Comparison of ENCODE assay signal across 8 mouse cellular contexts in genomic region chr2:156311841-156312291, GRCm38 (mm10). TPM values are rescaled to one million over a fixed set of nuclear protein-coding genes. Genes with fewer than 3 reads are reported as not detected.
DNase-seq lines count a peak whose midpoint lies in the region; ATAC-seq and TF ChIP-seq lines count a peak whose summit lies in the region.

No protein-coding gene starts in this region.

- peak; percentile 38 for DNase-seq in heart, postnatal 0 days (ENCODE audit: low spot score)
- DNase-seq in kidney, postnatal 25 days = peak; percentile 74 to 87
- peak; percentile 75 for DNase-seq in lung, adult 2 months
- peak; percentile 33 for DNase-seq in ovary, adult 18-20 months (ENCODE audit: low spot score)
- DNase-seq in thymus, postnatal 36 days = peak; percentile 65 to 74

- no peak for TF ChIP-seq EP300 in ES-Bruce4 (IDR thresholded peaks at IDR 0.05; ENCODE audit: insufficient read depth, low read depth, low read length)
- no peak; the same call in 1 of the 2 replicates for TF ChIP-seq EP300 in heart, postnatal 0 days (IDR thresholded peaks at IDR 0.05; ENCODE audit: low read depth)

- H3K9me3 ChIP-seq in ES-Bruce4 (replicated peaks; ENCODE audit: control insufficient read depth, insufficient read depth, low read length, poor library complexity, severe bottlenecking) = peaks cover 7% of the 10 kb centered on the region; the same call in 1 of the 2 replicates
- H3K9me3 ChIP-seq in forebrain, embryonic 12.5 days = no peaks in the 10 kb centered on the region
- H3K9me3 ChIP-seq in heart, postnatal 0 days (replicated peaks; ENCODE audit: control insufficient read depth, low read length) = no peaks in the 10 kb centered on the region

- under 1% methylated on average over 53 of the region's 53 CpGs for WGBS in forebrain, embryonic 12.5 days
- under 1% methylated on average over 44 of the region's 53 CpGs for WGBS in heart, postnatal 0 days
- WGBS in lung, adult 2 months = under 1% methylated on average over 53 of the region's 53 CpGs

- H3K36me3 ChIP-seq in ES-Bruce4 (ENCODE audit: control insufficient read depth, insufficient read depth, low read length, poor library complexity, severe bottlenecking) = no peaks in the 10 kb centered on the region; the same call in none of the 2 replicates
- H3K36me3 ChIP-seq in forebrain, embryonic 12.5 days (replicated peaks) = peaks cover 15% of the 10 kb centered on the region
- H3K36me3 ChIP-seq in heart, postnatal 0 days (replicated peaks; ENCODE audit: control insufficient read depth, insufficient read depth, low read length) = no peaks in the 10 kb centered on the region

- H3K9ac ChIP-seq in ES-Bruce4 (ENCODE audit: low read depth, poor library complexity, severe bottlenecking) = peak overlapping the region; percentile 97
- H3K9ac ChIP-seq in forebrain, embryonic 12.5 days = peak overlapping the region; percentile 87
- H3K9ac ChIP-seq in heart, postnatal 0 days (replicated peaks; ENCODE audit: low read depth, low read length) = peak overlapping the region; percentile 92

- peak overlapping the region; percentile 76 for H3K4me3 ChIP-seq in ES-Bruce4 (ENCODE audit: low read depth, low read length)
- peak overlapping the region; percentile 91 for H3K4me3 ChIP-seq in bone marrow macrophage, adult 2 months (ENCODE audit: insufficient read depth, low read length)
- peak overlapping the region; percentile 87 for H3K4me3 ChIP-seq in forebrain, embryonic 12.5 days (replicated peaks)
- peak overlapping the region; percentile 80 for H3K4me3 ChIP-seq in heart, postnatal 0 days (ENCODE audit: low read depth, low read length)
- peak overlapping the region; percentile 89 for H3K4me3 ChIP-seq in lung, adult 2 months (replicated peaks; ENCODE audit: extremely low read depth, low read depth, low read length)

- H3K27ac ChIP-seq in ES-Bruce4 (ENCODE audit: insufficient read depth, low read length) = peak overlapping the region; percentile 74
- H3K27ac ChIP-seq in bone marrow macrophage, adult 2 months (ENCODE audit: insufficient read depth, low read depth, low read length) = peak overlapping the region; percentile 90
- peak overlapping the region; percentile 98 for H3K27ac ChIP-seq in forebrain, embryonic 12.5 days
- peak overlapping the region; percentile 99 for H3K27ac ChIP-seq in heart, postnatal 0 days (ENCODE audit: low read depth)

- ATAC-seq in forebrain, embryonic 12.5 days (ENCODE audit: low FRiP score) = peak; percentile 59
- peak; percentile 77 for ATAC-seq in heart, postnatal 0 days (ENCODE audit: insufficient read depth, low read depth)

- H3K27me3 ChIP-seq in ES-Bruce4 (ENCODE audit: control insufficient read depth, insufficient read depth, low read length, poor library complexity, severe bottlenecking) = no peaks in the 10 kb centered on the region
- no peaks in the 10 kb centered on the region for H3K27me3 ChIP-seq in forebrain, embryonic 12.5 days
- H3K27me3 ChIP-seq in heart, postnatal 0 days (ENCODE audit: control insufficient read depth, insufficient read depth, low read length) = no peaks in the 10 kb centered on the region

- TF ChIP-seq POLR2A in ES-Bruce4 (IDR thresholded peaks at IDR 0.05; ENCODE audit: insufficient read depth, low read length) = no peak
- TF ChIP-seq POLR2A in bone marrow macrophage, adult 2 months (IDR thresholded peaks at IDR 0.05; ENCODE audit: borderline replicate concordance, low read depth, low read length) = no peak
- 0 out of 2 replicates have a peak, but pooled peaks have one; percentile 18 for TF ChIP-seq POLR2A in lung, adult 2 months (IDR thresholded peaks at IDR 0.05; ENCODE audit: borderline replicate concordance, extremely low read depth, low read depth, low read length)

- H3K4me2 ChIP-seq in forebrain, embryonic 12.5 days = peak overlapping the region; percentile 89
- H3K4me2 ChIP-seq in heart, postnatal 0 days (ENCODE audit: low read depth, low read length) = peak overlapping the region; percentile 91

- peaks cover 2% of the 10 kb centered on the region for H3K4me1 ChIP-seq in ES-Bruce4 (ENCODE audit: control insufficient read depth, insufficient read depth, low read length)
- H3K4me1 ChIP-seq in bone marrow macrophage, adult 2 months (ENCODE audit: control insufficient read depth, insufficient read depth, low read length) = peaks cover 23% of the 10 kb centered on the region
- peaks cover 14% of the 10 kb centered on the region for H3K4me1 ChIP-seq in forebrain, embryonic 12.5 days
- H3K4me1 ChIP-seq in heart, postnatal 0 days (ENCODE audit: control insufficient read depth, insufficient read depth) = no peaks in the 10 kb centered on the region
- H3K4me1 ChIP-seq in lung, adult 2 months (ENCODE audit: control insufficient read depth, insufficient read depth, low read length) = peaks cover 6% of the 10 kb centered on the region; the same call in 1 of the 2 replicates

- no peak for TF ChIP-seq CTCF in ES-Bruce4 (IDR thresholded peaks at IDR 0.05; ENCODE audit: low read depth, low read length)
- no peak for TF ChIP-seq CTCF in bone marrow macrophage, adult 2 months (IDR thresholded peaks at IDR 0.05; ENCODE audit: low read depth, low read length)
- TF ChIP-seq CTCF in heart, postnatal 0 days (IDR thresholded peaks at IDR 0.05; ENCODE audit: low read depth) = no peak
- no peak for TF ChIP-seq CTCF in lung, adult 2 months (IDR thresholded peaks at IDR 0.05; ENCODE audit: insufficient read depth, low read length)

RNA-seq across cellular contexts. Expression of gene Cnbd2, which starts 0.2 kb away (rescaled TPM):
- 4.8 and 6.5 TPM in 2 replicates for polyA plus RNA-seq in ES-Bruce4 (2011; ENCODE audit: insufficient read depth, insufficient read length, low read depth, missing spikeins)
- polyA plus RNA-seq in bone marrow macrophage, adult 2 months (2012; ENCODE audit: insufficient read depth, insufficient read length, missing spikeins) = 5.6 and 5.9 TPM in 2 replicates
- polyA plus RNA-seq in forebrain, embryonic 12.5 days (2016; fragmentation: Nextera tagmentation; extraction: Ambion mirVana) = 5.0 and 5.2 TPM in 2 replicates
- total RNA-seq in heart, postnatal 0 days (2014; rRNA removed; ENCODE audit: low replicate concordance) = 0.12 and 1.1 TPM in 2 replicates
- polyA plus RNA-seq in heart, postnatal 0 days (2015; fragmentation: Nextera tagmentation; extraction: Ambion mirVana) = 3.3 and 3.7 TPM in 2 replicates
- 0.96 and 1.2 TPM in 2 replicates for polyA plus RNA-seq in lung, adult 2 months (2012; rRNA removed)

RNA-seq across cellular contexts. Expression of gene Scand1, which starts 0.6 kb away (rescaled TPM):
- 20.1 and 20.5 TPM in 2 replicates for polyA plus RNA-seq in ES-Bruce4 (2011; ENCODE audit: insufficient read depth, insufficient read length, low read depth, missing spikeins)
- 71.1 and 77.0 TPM in 2 replicates for polyA plus RNA-seq in bone marrow macrophage, adult 2 months (2012; ENCODE audit: insufficient read depth, insufficient read length, missing spikeins)
- polyA plus RNA-seq in forebrain, embryonic 12.5 days (2016; fragmentation: Nextera tagmentation; extraction: Ambion mirVana) = 101 and 104 TPM in 2 replicates
- 214 and 265 TPM in 2 replicates for total RNA-seq in heart, postnatal 0 days (2014; rRNA removed; ENCODE audit: low replicate concordance)
- polyA plus RNA-seq in heart, postnatal 0 days (2015; fragmentation: Nextera tagmentation; extraction: Ambion mirVana) = 82.3 and 90.2 TPM in 2 replicates
- polyA plus RNA-seq in lung, adult 2 months (2012; rRNA removed) = 157 and 282 TPM in 2 replicates

Comparison
In these comparisons a context has a peak if more than half of its experiments do, and no peak if none do; other contexts are left out.
1. Peak in every context shown above with its lines: DNase-seq, ATAC-seq, H3K4me3 ChIP-seq and H3K27ac ChIP-seq.